Mouse (Mus musculus) lung, embryonic 16.5 days (tissue): ENCODE results near the gene Haus4. TPM values are rescaled to one million over a fixed set of nuclear protein-coding genes. Genes with fewer than 3 reads are reported as not detected.

Experiments
- ATAC-seq: fragments of 200-750 bp; cut with Nextera tagmentation; 2 replicates; pipeline ENCODE4 v1.8.0; 2017; ENCODE audit warnings: low read depth, mild to moderate bottlenecking, moderate library complexity
- H3K27ac ChIP-seq: fragments of 300-500 bp; sonication (generic); 2 replicates; pipeline ENCODE4 v1.5.1; 2014; ENCODE audit warnings: mild to moderate bottlenecking, control low read depth, low read length
- H3K27me3 ChIP-seq: fragments of 300-500 bp; sonication (generic); 2 replicates; pipeline ENCODE4 v1.6.1; 2014; ENCODE audit warnings: low read depth, low read length, mixed read lengths; ENCODE audit not compliant: control insufficient read depth, insufficient read depth
- H3K36me3 ChIP-seq: fragments of 300-500 bp; sonication (generic); 2 replicates; pipeline ENCODE4 v1.6.1; 2014; ENCODE audit warnings: low read length; ENCODE audit not compliant: control insufficient read depth, insufficient read depth
- H3K4me1 ChIP-seq: fragments of 300-500 bp; sonication (generic); replicated peaks from 2 replicates; pipeline ENCODE4 v1.6.1; 2014; ENCODE audit warnings: low read length, mixed read lengths; ENCODE audit not compliant: control insufficient read depth, insufficient read depth
- H3K4me2 ChIP-seq: fragments of 300-500 bp; sonication (generic); 2 replicates; pipeline ENCODE4 v1.6.1; 2014; ENCODE audit warnings: low read depth, low read length, control low read depth
- H3K4me3 ChIP-seq: fragments of 300-500 bp; sonication (generic); 2 replicates; pipeline ENCODE4 v1.5.1; 2014; ENCODE audit warnings: mild to moderate bottlenecking, low read length, control low read depth
- H3K9ac ChIP-seq: fragments of 300-500 bp; sonication (generic); 2 replicates; pipeline ENCODE4 v1.6.1; 2014; ENCODE audit warnings: low read length, control low read depth
- H3K9me3 ChIP-seq: fragments of 300-500 bp; sonication (generic); 2 replicates; pipeline ENCODE4 v1.6.1; 2016; ENCODE audit warnings: low read length; ENCODE audit not compliant: control insufficient read depth
- WGBS: fragments of 180-500 bp; shearing (Covaris S2); extraction: QIAGEN DNeasy Blood & Tissue Kit; methylation state at CpG from one replicate; pipeline ENCODE4 v1.1.7; 2014; 5-methylcytosine and 5-hydroxymethylcytosine counted together
- polyA plus RNA-seq: library from polyadenylated mRNA; unstranded; fragments of >200 nt; fragmentation: Nextera tagmentation; extraction: Ambion mirVana; gene quantifications from 2 replicates; pipeline ENCODE4 v1.2.1, GENCODE M21; 2015

Gene Haus4
- polyA plus RNA-seq, 1 experiment from 2014 or later = 57.1 TPM

GRCm38 (mm10) chr14:54575631-54576030 lies 21.2 kb upstream of the Haus4 start:
- peaks cover 36% of the 10 kb centered on the region for H3K4me1 ChIP-seq

GRCm38 (mm10) chr14:54575031-54575430 lies 20.6 kb upstream of the Haus4 start:
- Histone ChIP-seq H3K27me3 (no peaks in the 10 kb centered on the region), H3K4me2 (peak overlapping the region; percentile 82), H3K4me1 (peaks cover 36% of the 10 kb centered on the region), H3K27ac (peak overlapping the region; percentile 91), H3K36me3 (peaks cover 14% of the 10 kb centered on the region), H3K9ac (peak overlapping the region; percentile 98), H3K4me3 (peak overlapping the region; percentile 94), H3K9me3 (no peaks in the 10 kb centered on the region)
- no peak for ATAC-seq
- 8% methylated on average over 8 of the region's 8 CpGs for WGBS

More at GRCm38 (mm10) chr14:54575631-54576030, 21.2 kb upstream of the Haus4 start:
- peak overlapping the region; percentile 82 for H3K4me2 ChIP-seq
- under 1% methylated on average over 39 of the region's 39 CpGs for WGBS
- H3K4me3 ChIP-seq = peak overlapping the region; percentile 94
- ATAC-seq = peak; percentile 58
- H3K27me3 ChIP-seq = no peaks in the 10 kb centered on the region
- H3K27ac ChIP-seq = peak overlapping the region; percentile 96
- H3K9me3 ChIP-seq = no peaks in the 10 kb centered on the region
- peaks cover 12% of the 10 kb centered on the region for H3K36me3 ChIP-seq
- H3K9ac ChIP-seq = peak overlapping the region; percentile 98

DNA sequence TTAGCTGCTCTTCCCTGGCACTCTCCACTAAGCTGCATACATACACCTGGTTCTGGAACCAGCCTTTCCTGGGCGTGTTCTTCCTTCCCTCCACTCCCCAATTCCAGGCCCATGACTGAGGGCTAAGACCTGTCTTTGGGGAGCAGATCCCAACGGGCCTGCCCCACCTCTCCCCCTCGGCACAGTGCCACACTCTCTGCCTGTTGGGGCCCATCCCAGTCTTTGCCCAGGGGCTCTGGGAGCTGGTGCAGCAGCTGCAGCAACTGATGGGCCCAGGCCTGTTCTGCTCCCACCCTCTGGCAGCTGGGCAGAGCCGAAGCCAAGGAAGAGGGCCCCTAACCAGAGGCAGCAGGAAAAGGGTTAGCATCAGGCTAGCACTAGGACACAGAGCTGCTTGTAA lies 19.8 kb upstream of the Haus4 start:
- peaks cover 16% of the 10 kb centered on the region for H3K36me3 ChIP-seq
- WGBS = 6% methylated on average over 4 of the region's 4 CpGs
- no peaks in the 10 kb centered on the region for H3K27me3 ChIP-seq
- peak overlapping the region; percentile 91 for H3K27ac ChIP-seq
- 0 out of 2 replicates have a peak, but pooled peaks have one; percentile 0 for ATAC-seq
- peak overlapping the region; percentile 94 for H3K4me3 ChIP-seq
- peaks cover 36% of the 10 kb centered on the region for H3K4me1 ChIP-seq
- H3K9me3 ChIP-seq = no peaks in the 10 kb centered on the region
- H3K4me2 ChIP-seq = peak overlapping the region; percentile 82
- H3K9ac ChIP-seq = peak overlapping the region; percentile 98

DNA sequence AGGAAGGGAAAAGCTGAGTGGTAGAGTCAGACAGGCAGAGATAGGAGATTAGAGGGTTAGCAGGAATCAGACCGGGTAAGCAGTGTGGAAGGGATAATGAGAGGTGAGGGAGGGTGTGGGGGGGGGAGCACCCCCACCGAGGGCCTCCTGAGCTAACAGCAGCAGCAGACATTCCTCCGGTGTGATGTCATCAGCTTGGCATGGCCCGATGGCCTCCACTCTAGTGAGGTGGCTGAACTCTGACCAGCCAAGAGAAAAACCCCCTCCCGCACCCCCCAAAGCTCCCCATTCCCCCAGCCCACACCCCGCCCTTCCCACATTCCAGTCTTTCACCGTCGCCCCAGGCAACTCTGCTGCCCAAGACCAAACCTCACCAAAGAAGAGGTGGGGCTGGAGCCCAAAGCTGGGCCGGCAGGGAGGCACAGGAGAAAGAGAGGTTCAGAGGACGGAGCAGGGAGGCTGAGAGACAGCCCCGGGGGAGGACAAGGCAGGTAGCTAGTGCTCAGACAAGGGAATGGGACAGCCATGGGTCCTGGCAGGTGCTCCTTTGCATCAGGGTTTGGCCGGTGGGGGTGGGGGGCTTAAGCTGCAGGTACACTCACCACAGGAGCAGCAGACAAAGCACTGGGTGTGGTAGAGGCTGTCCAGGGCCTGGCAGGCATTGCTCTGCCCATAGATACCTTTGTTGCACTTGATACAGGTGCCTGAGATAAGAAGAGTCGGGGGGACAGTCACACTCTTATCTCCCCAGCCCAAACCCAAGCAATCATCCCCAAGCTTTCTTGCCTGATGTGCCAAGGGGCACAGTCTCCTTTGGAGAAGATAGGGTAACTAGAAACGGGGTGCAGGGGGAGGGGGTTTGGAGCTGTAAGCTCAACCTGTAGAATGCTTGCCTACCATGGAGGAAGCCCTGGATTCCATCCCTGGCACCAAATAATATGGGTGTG lies 18.6 kb upstream of the Haus4 start:
- 13% methylated on average over 14 of the region's 14 CpGs for WGBS
- Histone ChIP-seq H3K9me3 (no peaks in the 10 kb centered on the region), H3K36me3 (peaks cover 25% of the 10 kb centered on the region), H3K4me1 (peaks cover 28% of the 10 kb centered on the region), H3K9ac (peak overlapping the region; percentile 98), H3K27me3 (no peaks in the 10 kb centered on the region), H3K4me2 (peak overlapping the region; percentile 82), H3K27ac (peak overlapping the region; percentile 91), H3K4me3 (peak overlapping the region; percentile 94)
- peak; percentile 37 for ATAC-seq

- Histone ChIP-seq H3K27ac (peak overlapping the region; percentile 91), H3K27me3 (no peaks in the 10 kb centered on the region), H3K36me3 (peaks cover 29% of the 10 kb centered on the region), H3K4me1 (peaks cover 28% of the 10 kb centered on the region), H3K4me3 (no peak overlapping the region), H3K9ac (peak overlapping the region; percentile 48; the same call in 1 of the 2 replicates), H3K4me2 (peak overlapping the region; percentile 82), H3K9me3 (no peaks in the 10 kb centered on the region)
- ATAC-seq = no peak
- WGBS = 49% methylated on average over 4 of the region's 4 CpGs
Measured at GRCm38 (mm10) chr14:54572122-54572521, 17.7 kb upstream of the Haus4 start.

GRCm38 (mm10) chr14:54569451-54570392 lies 15.3 kb upstream of the Haus4 start:
- peaks cover 23% of the 10 kb centered on the region for H3K4me1 ChIP-seq
- H3K36me3 ChIP-seq = peaks cover 30% of the 10 kb centered on the region

GRCm38 (mm10) chr14:54568694-54569414 lies 14.4 kb upstream of the Haus4 start:
- Histone ChIP-seq H3K4me1 (peaks cover 14% of the 10 kb centered on the region), H3K27ac (peak overlapping the region; percentile 10; the same call in 1 of the 2 replicates), H3K36me3 (peaks cover 30% of the 10 kb centered on the region), H3K27me3 (no peaks in the 10 kb centered on the region), H3K4me2 (no peak overlapping the region), H3K4me3 (no peak overlapping the region), H3K9ac (no peak overlapping the region), H3K9me3 (no peaks in the 10 kb centered on the region)
- ATAC-seq = peak; percentile 20; the same call in 1 of the 2 replicates
- 71% methylated on average over 15 of the region's 15 CpGs for WGBS

More at GRCm38 (mm10) chr14:54569451-54570392, 15.3 kb upstream of the Haus4 start:
- 55% methylated on average over 17 of the region's 17 CpGs for WGBS
- Histone ChIP-seq H3K27ac (peak overlapping the region; percentile 10; the same call in 1 of the 2 replicates), H3K4me3 (no peak overlapping the region), H3K9me3 (no peaks in the 10 kb centered on the region), H3K27me3 (no peaks in the 10 kb centered on the region), H3K4me2 (no peak overlapping the region), H3K9ac (no peak overlapping the region)
- ATAC-seq = no peak

- H3K36me3 ChIP-seq = no peaks in the 10 kb centered on the region
- no peaks in the 10 kb centered on the region for H3K4me1 ChIP-seq
- no peaks in the 10 kb centered on the region for H3K27me3 ChIP-seq
- no peak overlapping the region for H3K9ac ChIP-seq
- ATAC-seq = no peak
- H3K27ac ChIP-seq = no peak overlapping the region
- no peak overlapping the region for H3K4me3 ChIP-seq
- no peak overlapping the region for H3K4me2 ChIP-seq
- WGBS = 77% methylated on average over 14 of the region's 14 CpGs
- H3K9me3 ChIP-seq = no peaks in the 10 kb centered on the region
Measured at GRCm38 (mm10) chr14:54560527-54561242, 6.3 kb upstream of the Haus4 start.
